Mouse (Mus musculus) C2C12 (cell line): Measurements from ENCODE around the gene Gm10128.
"Not testable (repeated sequence)": the region's sequence is repeated elsewhere in the genome, so short reads cannot be mapped to it uniquely, and the experiment has no call there.

Experiments
- CTCF ChIP-seq: IDR thresholded peaks from one replicate; pipeline ENCODE4 v1.5.1; 2011; ENCODE audit not compliant: control insufficient read depth, insufficient read depth, insufficient read length
- FOSL1 ChIP-seq: IDR thresholded peaks from one replicate; pipeline ENCODE4 v1.8.0; 2011; ENCODE audit warnings: mild to moderate bottlenecking, low read length; ENCODE audit not compliant: poor library complexity, insufficient read depth, severe bottlenecking
- MAX ChIP-seq: IDR thresholded peaks from one replicate; pipeline ENCODE4 v1.6.1; 2011; ENCODE audit warnings: mild to moderate bottlenecking, control low read depth
- MYOG ChIP-seq: IDR thresholded peaks from one replicate; pipeline ENCODE4 v1.6.1; 2011; ENCODE audit not compliant: control insufficient read depth, insufficient read length; ENCODE audit errors: extremely low read depth
- USF1 ChIP-seq: IDR thresholded peaks from one replicate; pipeline ENCODE4 v1.6.1; 2011; ENCODE audit warnings: low read depth, mild to moderate bottlenecking, control low read depth, moderate library complexity

DNA sequence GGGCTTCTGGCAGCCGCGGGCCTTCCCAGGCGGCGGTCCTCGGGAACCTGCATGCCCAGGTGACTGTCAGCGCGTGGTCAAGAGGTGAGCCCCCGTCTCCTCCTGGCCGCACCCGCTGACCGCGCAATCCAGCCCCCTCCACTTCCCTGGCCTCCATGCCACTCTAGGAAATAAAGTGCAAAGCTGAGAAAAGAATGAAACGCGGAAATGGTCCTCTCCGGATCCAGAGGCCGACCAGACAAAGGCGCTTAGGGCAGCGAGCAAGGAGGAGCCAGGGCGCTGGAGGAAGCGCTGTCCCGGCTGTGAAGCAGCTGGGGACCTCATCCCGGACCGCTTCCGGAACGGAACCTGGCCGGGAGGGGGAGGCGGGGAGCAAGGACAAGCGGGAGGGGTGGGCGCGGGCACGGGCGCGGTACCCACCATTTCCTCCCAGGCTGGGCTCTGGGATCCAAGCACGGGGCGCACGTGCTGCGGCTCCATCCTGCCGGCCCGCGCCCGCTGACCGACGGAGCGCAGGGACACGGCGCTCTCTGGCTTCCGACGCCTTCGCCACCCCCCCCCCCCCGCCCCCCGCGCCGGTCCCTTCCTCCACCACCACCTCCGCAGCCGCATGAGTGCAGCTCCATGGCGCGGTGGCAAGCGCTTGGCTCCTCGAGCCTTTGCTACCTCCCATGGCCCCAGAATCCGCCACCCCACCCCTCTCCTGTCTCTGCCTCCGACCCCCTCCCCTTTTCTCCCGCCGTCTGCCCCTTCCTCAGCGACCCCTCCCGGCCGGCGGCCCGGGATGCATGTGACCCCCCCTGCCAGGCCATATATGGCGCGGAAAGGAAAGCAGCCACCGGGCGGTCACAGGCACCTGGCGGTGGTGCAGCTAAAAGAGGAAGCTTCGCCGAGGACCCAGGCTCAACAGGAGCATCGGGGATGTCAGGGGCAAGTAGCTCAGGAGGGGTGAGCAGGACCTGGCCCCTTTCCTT lies 14.6 kb upstream of the Gm10128 start:
- TF ChIP-seq CTCF, MAX, FOSL1, USF1, MYOG: not testable (repeated sequence)
